Mouse (Mus musculus) erythroblast, embryonic 14.5 days (primary cell): Measurements from ENCODE around the gene Smyd3.

ENCODE experiments used
- GATA1 ChIP-seq: IDR thresholded peaks from 2 replicates; pipeline ENCODE4 v1.6.1; 2012; ENCODE audit warnings: low read length, inconsistent platforms, mixed read lengths
- TAL1 ChIP-seq: IDR thresholded peaks from 3 replicates; pipeline ENCODE4 v1.6.1; 2012; ENCODE audit warnings: low read length, inconsistent platforms, mixed read lengths

- TF ChIP-seq GATA1 (no peak), TAL1 (no peak)
Measured at GRCm38 (mm10) chr1:179072406-179072805, 445.4 kb downstream of the Smyd3 start.
